In the genomic region with DNA sequence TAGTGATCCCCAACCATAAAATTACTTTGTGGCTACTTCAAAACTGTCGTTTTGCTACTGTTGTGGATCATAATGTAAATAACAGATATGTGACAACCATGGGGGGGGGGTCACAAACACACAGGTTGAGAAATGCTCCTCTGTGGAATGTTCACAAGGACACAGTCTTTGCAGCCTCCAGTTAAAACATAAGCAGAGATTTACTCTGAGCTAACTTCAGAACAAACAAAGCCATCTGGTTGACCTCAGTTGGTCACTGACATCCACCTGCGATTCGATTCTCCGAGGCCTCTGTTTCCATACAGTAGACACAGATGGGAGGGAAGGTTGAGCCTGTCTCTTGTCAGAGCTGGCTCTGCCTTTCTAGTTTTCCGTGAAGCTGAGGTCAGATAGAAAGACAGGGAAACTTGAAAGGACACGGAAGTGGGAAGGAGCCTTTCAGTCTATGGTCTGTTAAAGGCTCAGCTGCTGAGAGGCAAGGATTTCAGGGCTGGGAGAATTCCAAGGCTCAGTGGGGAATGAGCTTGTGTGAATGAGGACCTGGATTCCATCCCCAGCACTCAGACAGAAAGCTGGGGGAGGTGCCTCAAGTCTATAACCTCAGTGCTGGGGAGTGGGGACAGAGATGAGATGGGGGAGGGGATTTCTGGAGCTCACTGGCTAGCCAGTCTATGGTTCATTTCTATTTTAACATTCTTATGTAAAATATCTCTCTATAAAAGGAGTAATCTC, we compare ENCODE assay signal across 14 mouse cellular contexts.
DNase-seq lines count a peak whose midpoint lies in the region; ATAC-seq lines count a peak whose summit lies in the region.
"Had no signal": no experiment of that assay in that cellular context is flagged by ENCODE, and none has a peak within 500 bp of the region (broad histone marks: within the 10 kb centered on the region; RNA-seq: fewer than 3 reads in every experiment).

No protein-coding gene starts in this region.

- intact Hi-C loops in gastrocnemius, postnatal 14 days (cut with DNase I; ENCODE audit: low total_unique reads): no loop called here

- 12% methylated on average over 6 of the region's 6 CpGs for WGBS in heart, embryonic 14.5 days
- WGBS in neural tube, embryonic 15.5 days: 58% methylated on average over 6 of the region's 6 CpGs

- H3K4me3 ChIP-seq in heart, embryonic 14.5 days (ENCODE audit: control insufficient read depth in 1 of 2, insufficient read depth in 1 of 2, low read depth in 1 of 2, low read length in 2 of 2): no peak overlapping the region
- no peak overlapping the region for H3K4me3 ChIP-seq in neural tube, embryonic 15.5 days (replicated peaks)
- H3K4me3 ChIP-seq: erythroblast, embryonic 14.5 days; left cerebral cortex, adult 2 months had no signal

- H3K9ac ChIP-seq in heart, embryonic 14.5 days (ENCODE audit: low read length): no peak overlapping the region
- H3K9ac ChIP-seq in neural tube, embryonic 15.5 days (replicated peaks): no peak overlapping the region
- H3K9ac ChIP-seq: liver, embryonic 14.5 days had no signal

- H3K4me2 ChIP-seq in heart, embryonic 14.5 days (ENCODE audit: low read length): 0 out of 2 replicates have a peak overlapping the region, but pooled peaks have one; percentile 3
- H3K4me2 ChIP-seq in neural tube, embryonic 15.5 days: no peak overlapping the region

- no peaks in the 10 kb centered on the region for H3K36me3 ChIP-seq in heart, embryonic 14.5 days (ENCODE audit: control insufficient read depth, insufficient read depth, low read length)
- no peaks in the 10 kb centered on the region for H3K36me3 ChIP-seq in neural tube, embryonic 15.5 days

- DNase-seq in embryo, embryonic 10 days (ENCODE audit: low spot score): peak; percentile 41
- no peak for DNase-seq in embryo, embryonic 11 days
- no peak for DNase-seq in heart, adult 18-20 months
- DNase-seq in neural tube, embryonic 10.5 days (ENCODE audit: extremely low spot score, low spot score): peak; percentile 10
- DNase-seq in gastrocnemius, postnatal 14 days: no peak
- no peak for DNase-seq in testis, postnatal 14 days (ENCODE audit: low spot score)
- DNase-seq: kidney, postnatal 36 days had no signal

- peaks cover 7 to 16% of the 10 kb centered on the region in 2 experiments for H3K4me1 ChIP-seq in heart, embryonic 14.5 days (ENCODE audit: control insufficient read depth in 2 of 2, insufficient read depth in 2 of 2, low read length in 2 of 2)
- H3K4me1 ChIP-seq in neural tube, embryonic 15.5 days: no peaks in the 10 kb centered on the region

- H3K27me3 ChIP-seq in heart, embryonic 14.5 days (ENCODE audit: control insufficient read depth, insufficient read depth, low read length): no peaks in the 10 kb centered on the region
- no peaks in the 10 kb centered on the region for H3K27me3 ChIP-seq in neural tube, embryonic 15.5 days (replicated peaks)

- 0 out of 2 replicates have a peak, but pooled peaks cover 3% of the 10 kb centered on the region for H3K9me3 ChIP-seq in heart, embryonic 14.5 days (ENCODE audit: control insufficient read depth, low read length)
- 0 out of 2 replicates have a peak, but pooled peaks cover 3% of the 10 kb centered on the region for H3K9me3 ChIP-seq in neural tube, embryonic 15.5 days (replicated peaks)

- peak overlapping the region; percentile 57 to 75 for H3K27ac ChIP-seq in heart, embryonic 14.5 days (replicated peaks in 1 of 2; ENCODE audit: control insufficient read depth in 1 of 2, insufficient read depth in 1 of 2, low read depth in 2 of 2, low read length in 2 of 2)
- H3K27ac ChIP-seq in neural tube, embryonic 15.5 days (replicated peaks): no peak overlapping the region
- H3K27ac ChIP-seq: left cerebral cortex, adult 2 months; liver, embryonic 14.5 days had no signal

- ATAC-seq in heart, embryonic 14.5 days (ENCODE audit: insufficient number of reproducible peaks, insufficient read depth, low FRiP score, low read depth): 0 out of 2 replicates have a peak, but pooled peaks have one; percentile 17
- ATAC-seq in neural tube, embryonic 15.5 days (ENCODE audit: low FRiP score): no peak
- ATAC-seq: activated CD4-positive, CD25-positive, alpha-beta regulatory T cell, adult 4 months; hindbrain, embryonic 16.5 days had no signal

Comparison
In these comparisons a context has a peak if more than half of its experiments do, and no peak if none do; other contexts are left out.
1. DNase-seq: peak in embryo, embryonic 10 days (single experiment) and neural tube, embryonic 10.5 days (single experiment); none in embryo, embryonic 11 days (single experiment), heart, adult 18-20 months (0 of 2), gastrocnemius, postnatal 14 days (single experiment) and testis, postnatal 14 days (single experiment).